Mouse (Mus musculus) mouse trophoblast stem cell (cell line): ENCODE results near the gene Shisa2.

ENCODE experiments used
- in situ Hi-C, 2 experiments: fragments of 300-500 bp; cut with MseI, MboI; formaldehyde crosslinking; loops; 2 replicates in 1 of 2; 3 replicates in 1 of 2; pipeline ENCODE4 v1.15.1; 2025

Gene Shisa2

DNA sequence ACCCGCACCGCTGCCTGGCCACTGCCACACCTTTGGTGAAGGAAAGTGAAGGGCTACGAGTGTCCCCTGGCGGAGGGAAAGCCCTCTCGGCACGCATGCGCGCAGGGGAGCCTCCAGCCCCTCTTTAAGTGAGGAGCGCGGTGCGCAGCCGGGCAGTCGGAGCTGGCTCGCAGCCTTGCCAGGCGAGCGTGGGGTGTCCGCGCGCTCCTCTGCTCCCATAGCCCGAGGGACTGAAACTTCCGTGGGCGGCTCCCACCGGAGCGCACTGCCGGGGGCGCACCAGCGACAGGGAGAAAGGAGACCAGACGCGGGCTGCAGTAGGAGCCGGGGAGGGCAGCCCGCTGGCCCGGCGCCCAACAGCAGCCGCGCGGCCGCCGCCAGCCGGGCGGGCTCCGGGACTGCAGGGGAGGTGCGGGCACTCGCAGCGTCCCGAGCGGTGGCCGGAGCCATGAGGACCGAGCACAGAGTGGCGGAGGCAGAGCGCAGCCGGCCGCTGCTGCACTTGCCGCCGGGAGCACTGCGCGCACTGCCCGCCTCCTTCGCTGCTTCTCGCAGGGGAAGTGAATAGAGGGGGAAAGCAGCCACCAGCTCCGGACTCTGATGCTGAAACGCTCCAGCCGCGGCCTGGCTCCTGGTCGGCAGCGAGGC lies at the start of gene Shisa2:
Gene Shisa2, plus strand, starts transcription at position 151 of the 648 bp plus-strand sequence.
- in situ Hi-C loops: no loop called here

DNA sequence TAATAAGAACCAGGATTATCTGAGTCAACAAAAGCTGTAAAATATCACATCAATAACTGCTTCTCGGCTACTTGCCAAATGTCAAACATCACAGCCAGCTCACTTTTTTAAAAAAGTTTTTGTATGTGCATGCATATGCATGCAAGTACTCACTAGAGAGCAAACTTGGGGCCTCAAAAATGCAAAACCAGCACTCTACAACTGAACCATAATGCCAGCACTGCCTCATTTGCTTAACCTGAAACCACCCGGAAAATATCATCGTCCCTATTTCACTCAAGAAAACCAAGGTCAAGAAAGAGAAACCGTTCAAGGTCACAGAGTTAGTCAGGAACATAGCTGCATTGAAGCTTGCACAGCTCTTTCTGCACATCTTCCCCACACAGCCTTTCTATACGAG lies 48.7 kb upstream of the Shisa2 start:
- in situ Hi-C loops: no loop called here

DNA sequence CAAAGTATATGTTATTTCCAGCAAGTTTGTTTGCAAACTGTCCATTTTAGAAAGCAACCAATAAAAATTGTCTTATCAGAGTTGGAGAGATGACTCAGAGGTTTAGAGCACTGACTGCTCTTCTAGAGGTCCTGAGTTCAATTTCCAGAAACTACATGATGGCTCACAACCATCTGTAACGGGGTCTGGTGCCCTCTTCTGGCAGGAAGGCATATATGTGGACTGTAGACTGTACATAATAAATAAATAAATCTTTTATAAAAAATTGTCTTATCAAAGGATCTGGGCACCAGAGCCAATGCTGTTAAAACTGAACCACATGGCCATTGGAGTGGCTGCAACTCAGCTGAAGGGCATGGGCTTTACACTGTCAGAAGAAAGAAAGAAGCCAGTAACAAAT lies 34.5 kb upstream of the Shisa2 start:
- in situ Hi-C loops: no loop called here

DNA sequence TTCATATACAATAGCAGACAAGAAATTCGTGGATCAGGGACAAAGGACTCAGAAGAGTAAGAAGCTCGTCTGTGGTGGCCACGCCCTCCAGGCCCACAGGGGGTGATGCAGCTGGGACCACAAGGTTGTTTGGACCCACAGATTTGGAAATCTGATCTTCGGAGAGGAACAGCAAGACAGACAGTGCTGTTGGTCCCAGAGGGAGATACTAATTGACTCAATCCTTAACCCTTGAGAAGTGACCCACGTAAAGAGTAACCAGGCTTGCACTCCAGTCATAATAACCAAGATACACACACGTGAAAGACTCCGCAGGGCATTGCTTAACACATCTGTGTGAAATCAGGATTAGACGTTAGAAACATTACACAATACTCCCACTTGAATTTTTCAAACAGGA lies 33.2 kb upstream of the Shisa2 start:
- in situ Hi-C loops: no loop called here

DNA sequence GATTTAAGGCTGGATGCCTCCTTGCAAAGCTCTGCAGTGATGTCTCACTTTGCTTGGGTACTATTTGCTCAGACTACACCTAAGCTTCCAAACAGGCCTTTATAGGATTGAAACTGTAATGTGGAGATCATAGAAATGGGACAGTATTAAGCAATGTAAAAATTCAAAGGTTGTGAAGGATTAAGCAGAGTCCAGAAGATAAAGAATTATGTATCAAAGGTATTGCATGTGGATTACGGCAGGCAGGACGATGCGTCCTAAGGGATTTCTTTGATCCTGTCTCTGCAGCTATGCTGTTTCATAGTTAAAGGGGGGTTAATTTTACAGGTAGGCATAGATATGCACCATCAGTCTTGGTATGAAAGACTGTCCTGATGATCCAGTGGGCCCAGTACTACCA lies 32.5 kb upstream of the Shisa2 start:
- in situ Hi-C loops: no loop called here

DNA sequence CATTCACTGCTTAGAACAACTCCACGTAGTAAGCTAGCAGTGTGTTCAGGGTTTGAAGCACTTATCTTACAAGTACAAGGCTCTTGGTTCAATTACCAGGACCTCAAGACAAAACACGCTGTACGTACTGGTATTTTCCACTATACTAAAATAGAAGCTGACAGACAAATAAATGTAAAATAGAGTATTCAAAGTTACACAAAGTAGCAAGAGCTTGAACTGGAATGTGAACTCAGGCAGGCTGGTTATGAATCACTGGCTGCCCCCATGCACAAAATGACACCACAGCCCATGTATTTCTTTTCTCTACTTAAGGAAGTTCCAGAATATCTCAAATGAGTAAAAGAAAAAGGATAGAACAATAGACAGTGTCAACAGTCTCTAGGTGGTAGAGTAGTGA lies 30.1 kb upstream of the Shisa2 start:
- in situ Hi-C loops: no loop called here

DNA sequence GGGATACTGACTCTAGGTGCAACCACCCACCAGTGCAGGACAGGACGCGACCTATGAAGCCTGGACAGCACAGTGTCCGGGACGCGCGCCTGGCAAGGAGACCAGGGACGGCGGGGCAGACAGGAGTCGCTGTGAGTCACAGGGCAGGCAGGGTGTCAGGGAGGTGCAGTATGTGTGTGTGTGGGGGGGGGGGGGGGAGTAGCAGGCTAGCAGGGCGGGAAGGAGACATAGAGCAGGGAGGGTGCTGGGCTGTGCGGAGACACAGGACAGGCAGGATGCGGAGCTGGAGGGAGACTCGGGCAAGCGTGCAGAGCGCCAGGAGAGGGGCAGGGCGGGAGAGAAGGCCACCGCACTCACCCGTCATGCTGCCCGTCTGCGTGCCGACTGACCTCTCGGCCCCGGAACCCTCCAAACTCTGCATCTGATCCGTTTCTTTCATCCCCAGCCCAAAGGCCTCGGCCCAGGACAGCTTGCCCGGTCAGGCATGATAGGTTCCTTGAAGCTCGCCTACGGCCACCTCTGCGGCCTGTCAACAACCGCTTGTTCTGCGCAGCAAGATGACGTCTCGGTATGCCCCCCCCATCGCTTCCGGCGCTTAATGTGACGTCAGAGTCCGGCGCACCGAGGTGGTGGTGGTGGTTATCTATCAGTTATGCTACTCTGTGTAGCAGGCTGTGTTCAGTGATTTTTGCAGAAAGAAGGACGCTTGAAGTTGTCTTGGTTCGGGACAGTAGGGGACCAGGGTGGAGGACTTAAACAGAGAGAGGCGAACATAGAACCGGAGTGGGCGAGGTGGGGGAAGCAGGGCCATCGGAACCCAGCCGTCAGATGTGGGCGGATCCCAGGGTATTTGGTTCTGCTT lies 27.5 kb upstream of the Shisa2 start, which contains the start of gene Cdadc1:
Gene Cdadc1, minus strand, starts transcription at position 562 of the 862 bp plus-strand sequence.
- in situ Hi-C loops: no loop called here

DNA sequence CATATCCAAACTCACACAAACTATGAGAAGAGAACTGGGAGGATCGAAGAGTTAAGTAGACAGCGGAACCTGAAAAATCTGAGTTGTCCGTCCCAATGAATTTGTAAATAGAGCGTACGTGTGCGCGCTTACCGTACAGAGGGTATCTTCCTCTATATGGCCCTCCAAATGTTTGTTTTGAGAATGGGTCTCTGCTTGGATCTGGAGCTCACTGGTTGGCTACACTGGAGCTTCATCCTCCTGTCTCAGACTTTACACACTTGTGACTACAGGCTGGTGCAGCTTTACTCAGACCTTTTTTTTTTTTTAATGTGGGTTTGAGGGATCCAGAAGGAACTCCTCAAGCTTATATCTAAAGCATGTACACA lies 26.9 kb upstream of the Shisa2 start:
- in situ Hi-C loops: no loop called here

DNA sequence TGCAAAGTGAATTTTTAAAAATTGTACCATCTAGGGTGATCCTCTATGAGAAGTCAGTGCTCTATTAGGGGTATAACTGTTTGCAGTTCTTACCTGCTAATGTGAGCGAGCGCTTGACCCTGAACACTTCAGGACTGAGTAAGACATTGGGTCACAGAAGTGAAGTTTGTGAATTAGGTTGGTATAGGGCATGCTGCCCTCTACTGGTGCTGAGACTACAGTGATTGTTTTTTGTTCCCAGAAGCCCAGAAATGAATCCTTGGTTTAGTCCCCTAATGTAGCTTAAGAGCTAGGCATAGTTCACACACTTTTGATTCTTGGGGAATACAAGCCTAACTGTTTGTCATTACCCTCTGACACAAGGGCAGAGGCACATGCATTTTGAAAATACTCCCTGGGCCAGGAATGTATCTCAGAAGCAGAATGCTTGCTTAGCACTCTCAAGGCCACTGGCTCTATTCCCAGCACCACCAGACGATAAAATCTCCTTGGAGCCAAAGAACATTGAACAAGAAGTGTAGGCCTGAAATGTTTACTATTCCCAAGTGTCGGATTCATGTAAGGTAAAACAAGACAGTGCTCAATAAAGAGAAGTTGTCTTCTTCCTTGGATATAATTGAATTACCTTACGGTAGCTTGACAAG lies 21.0 kb upstream of the Shisa2 start:
- in situ Hi-C loops: loop anchor here (5.0 to 10.0 kb wide), 2 partner anchors 341 to 413 kb away; no protein-coding TSS in a partner anchor

DNA sequence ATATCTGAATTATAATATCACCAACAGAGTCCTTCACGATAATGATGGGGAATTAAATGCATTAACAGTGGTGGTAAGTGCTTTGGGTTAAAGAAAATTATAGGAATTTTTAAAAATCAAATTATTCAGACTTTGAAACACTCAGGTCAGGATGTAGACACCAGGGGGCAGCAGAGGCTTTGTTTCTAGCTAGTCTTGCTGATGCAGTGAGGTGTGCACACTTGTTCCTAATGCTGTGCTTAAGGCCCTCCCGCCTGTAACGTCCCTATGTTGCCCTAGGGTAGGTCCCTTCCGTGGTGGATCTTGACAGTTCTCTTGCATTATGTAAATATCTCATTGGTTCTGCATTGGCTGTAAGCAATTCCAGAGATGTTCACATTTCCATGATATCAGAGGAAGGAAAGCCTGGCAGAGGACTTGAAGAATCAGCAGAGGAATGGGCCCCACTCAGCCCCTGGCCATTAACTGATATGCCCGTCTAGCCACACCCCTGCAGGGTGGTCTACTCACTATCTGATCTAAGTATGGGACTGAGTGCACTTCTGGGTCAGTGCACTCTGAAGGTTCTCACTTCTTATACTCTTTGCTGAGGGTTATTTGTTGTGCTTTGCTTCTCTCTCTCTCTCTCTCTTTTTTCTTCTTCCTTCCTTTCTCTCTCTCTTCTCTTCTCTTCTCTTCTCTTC lies 19.3 kb upstream of the Shisa2 start:
- in situ Hi-C loops: loop anchor here in 1 of 2 experiments (5.0 to 10.0 kb wide), 2 partner anchors 339 to 411 kb away; no protein-coding TSS in a partner anchor

DNA sequence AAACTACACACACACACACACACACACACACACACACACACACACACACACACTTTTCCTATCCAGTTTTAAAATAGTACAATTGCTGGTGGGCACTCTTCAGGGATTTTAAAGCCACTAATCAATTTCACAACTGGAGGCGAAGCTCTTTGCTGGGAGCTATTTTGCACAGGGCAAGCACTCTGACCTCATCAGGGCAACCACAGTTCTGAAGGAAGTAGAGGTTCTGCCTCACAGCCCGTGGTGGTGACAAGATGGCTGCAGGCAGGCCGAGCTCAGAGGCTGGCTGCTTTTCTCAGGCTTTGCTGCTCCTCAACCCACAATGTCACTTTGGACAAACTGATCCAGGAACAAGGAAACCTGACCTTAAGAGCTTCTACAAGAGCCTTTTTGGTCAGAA lies 18.1 kb upstream of the Shisa2 start:
- in situ Hi-C loops: loop anchor here in 1 of 2 experiments (5.0 to 10.0 kb wide), 2 partner anchors 338 to 410 kb away; no protein-coding TSS in a partner anchor

DNA sequence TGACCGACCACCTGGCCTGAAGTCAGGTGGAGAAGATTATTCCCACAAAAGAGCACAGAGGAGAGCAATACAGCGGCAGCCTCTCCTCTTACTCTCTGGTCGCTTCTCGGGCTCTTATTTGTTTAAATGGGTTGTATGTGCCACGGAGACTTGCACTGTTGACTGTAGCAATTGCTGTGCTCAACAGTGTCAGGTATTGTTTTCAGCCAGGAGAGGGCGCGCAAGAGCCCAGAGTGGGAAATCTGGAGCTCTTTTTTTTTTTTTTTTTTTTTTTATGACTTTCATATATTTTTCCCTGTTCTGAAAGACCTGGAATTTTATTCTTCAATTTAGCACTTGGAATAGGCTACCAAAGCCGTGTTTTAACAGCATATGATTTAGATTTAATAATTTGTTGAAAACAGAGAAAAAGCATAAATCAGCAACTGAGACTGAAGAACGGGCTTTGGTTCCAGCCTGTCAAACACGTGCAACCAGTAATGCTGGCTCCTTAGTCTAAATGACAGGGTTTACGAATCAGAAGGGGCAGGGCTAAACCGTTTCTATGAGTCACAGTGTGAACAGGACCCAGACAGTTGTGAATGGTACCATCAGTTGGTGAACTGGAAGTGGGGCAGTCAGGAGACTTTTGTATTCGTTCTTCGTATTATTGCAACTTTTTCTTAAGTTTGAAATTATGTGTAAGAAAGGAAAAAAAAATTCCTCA lies 12.0 kb upstream of the Shisa2 start:
- in situ Hi-C loops: loop anchor here in 1 of 2 experiments (10.0 kb wide), 1 partner anchor 332 kb away; no protein-coding TSS in a partner anchor

DNA sequence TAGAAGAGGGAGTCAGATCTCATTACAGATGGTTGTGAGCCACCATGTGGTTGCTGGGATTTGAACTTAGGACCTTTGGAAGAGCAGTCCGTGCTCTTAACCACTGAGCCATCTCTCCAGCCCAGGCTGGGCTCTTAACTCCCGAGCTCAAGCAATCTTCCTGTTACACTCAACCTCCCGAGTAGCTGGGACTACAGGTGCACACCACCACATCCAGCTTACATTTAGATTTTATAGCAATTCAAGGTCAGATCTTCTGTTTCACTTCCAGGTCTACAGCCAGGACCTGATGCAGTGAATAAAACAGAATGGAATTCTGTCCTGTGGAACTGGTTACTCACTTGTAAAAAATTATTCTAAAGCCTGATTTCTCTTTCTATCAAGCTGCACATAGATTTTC lies 11.0 kb upstream of the Shisa2 start:
- in situ Hi-C loops: loop anchor here in 1 of 2 experiments (10.0 kb wide), 1 partner anchor 331 kb away; no protein-coding TSS in a partner anchor

DNA sequence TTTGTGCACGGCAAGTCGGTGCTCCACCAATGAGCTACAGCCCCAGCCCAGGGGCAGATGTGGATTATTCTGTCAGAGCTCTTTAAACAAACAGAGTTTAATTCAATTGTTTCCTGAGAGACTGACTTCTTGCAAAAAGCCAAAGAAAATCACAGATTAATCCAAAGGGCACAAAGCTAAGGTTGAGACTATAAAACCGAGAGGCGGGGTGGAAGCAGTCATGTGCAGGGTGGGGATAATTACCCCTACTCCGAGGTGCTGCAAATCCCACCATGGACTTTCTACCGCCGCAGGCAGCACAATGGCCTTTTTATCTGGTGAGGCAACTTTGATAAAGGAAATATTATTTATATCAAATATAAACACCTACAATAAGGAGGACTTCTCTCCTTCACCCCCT lies 8.3 kb upstream of the Shisa2 start:
- in situ Hi-C loops: loop anchor here in 1 of 2 experiments (10.0 kb wide), 1 partner anchor 328 kb away; no protein-coding TSS in a partner anchor

DNA sequence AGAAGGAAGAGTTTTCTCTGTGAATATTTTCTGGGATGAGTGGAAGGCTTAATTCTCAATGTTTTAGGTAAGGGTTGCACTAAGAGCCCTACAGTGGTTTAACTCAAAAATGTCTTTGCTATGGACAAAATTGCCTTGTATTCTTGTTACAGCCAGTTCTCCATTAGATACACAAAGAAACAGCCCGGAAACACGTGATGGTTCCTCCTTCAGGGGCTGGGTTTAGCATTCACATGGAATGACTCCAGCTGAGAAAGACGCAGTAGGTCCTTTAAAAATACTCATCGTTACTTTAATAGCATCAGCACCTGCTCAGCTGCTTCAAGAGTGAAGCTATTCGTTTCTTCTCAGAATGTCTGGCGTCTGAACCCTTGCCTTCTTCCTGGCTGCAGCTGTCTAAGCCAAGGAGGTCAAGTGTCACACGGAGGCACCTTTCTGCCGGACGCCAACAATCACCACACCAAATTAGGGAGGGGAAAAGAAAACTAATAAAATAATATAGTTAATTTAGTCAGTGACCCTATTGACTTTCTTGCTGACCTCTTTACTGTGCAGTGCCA lies 702 bp upstream of the Shisa2 start:
- in situ Hi-C loops: no loop called here

DNA sequence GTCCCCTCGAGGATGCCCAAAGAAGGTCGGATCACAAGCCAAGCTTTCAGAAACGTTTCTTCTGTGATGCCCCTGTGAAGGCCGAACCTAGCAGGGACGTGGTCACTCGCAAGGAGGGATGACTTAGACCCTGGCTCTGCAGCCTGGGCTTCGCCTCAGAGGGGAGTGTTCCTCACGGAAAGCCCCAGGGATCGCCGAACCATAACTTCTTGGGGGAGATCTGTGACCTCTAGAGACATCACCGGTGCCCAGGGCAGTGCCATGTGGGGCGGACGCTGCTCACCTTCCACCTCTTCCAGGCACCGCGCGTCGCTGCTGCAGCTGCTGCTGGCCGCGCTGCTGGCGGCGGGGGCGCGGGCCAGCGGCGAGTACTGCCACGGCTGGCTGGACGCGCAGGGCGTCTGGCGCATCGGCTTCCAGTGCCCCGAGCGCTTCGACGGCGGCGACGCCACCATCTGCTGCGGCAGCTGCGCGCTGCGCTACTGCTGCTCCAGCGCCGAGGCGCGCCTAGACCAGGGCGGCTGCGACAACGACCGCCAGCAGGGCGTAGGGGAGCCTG lies 777 bp downstream of the Shisa2 start:
- in situ Hi-C loops: no loop called here

DNA sequence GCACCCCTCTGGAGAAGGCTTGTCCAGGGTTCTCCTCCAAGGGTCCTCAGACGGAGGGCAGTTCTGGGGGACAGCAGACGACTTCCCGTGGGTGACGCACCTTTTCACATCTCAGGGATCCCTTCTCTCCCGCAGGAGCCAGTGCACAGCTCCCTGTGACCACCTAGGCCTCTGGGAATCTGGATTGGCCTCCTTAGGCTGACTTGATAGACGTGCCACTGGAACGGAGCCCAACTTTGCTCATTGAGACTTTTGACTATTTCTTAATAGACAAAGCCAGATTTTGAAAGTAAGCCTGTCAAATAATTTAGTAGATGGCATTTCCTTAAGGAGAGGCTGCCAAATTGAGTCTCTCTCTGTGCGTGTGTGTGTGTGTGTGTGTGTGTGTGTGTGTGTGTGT lies 1.6 kb downstream of the Shisa2 start:
- in situ Hi-C loops: no loop called here

DNA sequence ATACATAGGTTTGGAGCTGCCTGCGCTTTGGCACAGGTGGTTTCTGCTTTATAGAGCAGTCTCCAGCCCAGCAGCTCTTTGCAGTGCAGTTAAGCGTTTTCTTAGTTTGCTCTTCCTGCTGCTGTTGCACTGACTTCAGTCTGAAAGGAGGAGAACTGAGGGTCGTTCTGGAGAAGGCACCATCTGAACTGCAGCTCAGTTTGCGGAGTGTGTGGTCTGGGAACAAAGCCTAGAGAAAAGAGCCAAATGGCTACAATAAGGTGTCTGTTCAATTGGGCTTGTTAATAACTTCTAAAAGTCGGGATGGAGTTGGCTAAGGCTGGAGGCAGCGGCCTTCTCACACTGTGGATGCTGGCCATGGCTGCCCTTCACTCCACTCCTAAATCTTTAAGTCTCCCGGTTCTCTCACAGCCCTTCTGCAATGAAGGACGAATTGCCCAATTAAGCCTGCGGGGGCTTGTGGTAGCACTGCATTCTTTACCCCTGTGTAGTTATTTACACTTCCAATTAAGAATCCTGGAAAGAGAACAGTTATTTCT lies 2.1 kb downstream of the Shisa2 start:
- in situ Hi-C loops: no loop called here

DNA sequence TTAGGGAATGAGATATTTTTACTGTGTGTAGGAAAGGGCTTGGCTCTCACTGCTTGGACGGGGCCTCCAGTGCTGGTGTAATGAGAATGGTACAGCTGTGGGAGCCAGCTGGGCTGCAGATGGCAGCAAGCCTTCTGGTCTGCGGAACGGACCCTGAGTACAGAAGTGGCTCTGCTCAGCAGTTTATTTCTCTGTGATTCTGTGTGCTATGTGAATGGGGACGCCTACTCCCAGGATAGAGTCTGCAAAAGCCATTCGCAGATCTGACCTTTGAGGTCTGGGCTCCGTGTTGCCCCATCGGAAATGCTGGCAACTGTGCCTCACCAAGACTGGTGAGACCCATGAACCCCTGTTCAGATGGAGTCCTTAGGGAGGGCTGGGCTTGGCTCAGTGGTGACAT lies 2.7 kb downstream of the Shisa2 start:
- in situ Hi-C loops: no loop called here

DNA sequence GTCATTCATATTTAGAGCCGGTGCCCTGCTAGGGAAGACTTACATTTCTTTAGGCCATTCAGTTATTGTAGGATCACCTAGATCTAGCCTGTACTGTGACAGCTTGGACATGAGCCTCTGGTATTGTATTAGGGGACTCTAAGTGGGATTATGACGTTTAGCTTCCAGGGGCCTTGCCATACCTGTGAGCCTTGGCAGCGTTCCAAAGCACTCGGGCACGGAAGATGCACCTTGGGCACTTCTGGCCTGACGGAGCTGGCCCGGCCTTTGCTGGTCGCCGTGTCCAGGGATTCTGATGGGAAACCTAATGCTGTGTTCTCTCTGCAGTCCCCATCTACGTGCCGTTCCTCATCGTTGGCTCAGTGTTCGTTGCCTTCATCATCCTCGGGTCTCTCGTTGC lies 4.2 kb downstream of the Shisa2 start:
- in situ Hi-C loops: no loop called here
